Comparison of ENCODE assay signal across 11 mouse cellular contexts in the genomic region with DNA sequence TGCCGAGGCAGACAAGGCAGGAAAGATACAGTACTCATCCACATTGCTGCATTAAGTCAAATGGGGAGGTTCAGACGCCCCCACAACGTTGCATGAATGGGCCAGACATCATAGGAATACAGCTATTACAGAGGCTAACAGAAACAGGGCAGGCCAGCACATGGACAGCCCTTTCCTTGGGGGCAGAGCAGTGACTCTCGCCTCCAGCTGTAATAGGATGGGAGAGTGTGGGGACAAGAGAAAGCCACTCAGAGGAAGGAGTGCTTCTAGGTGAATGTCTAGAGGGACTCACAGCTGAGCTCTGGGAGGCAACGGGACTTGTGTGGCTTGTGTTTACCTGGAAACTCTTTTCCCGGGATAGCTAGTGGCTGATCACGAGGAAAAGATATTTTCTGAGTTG.
DNase-seq lines count a peak whose midpoint lies in the region; ATAC-seq and TF ChIP-seq lines count a peak whose summit lies in the region.
"Had no signal": no experiment of that assay in that cellular context is flagged by ENCODE, and none has a peak within 500 bp of the region (broad histone marks: within the 10 kb centered on the region; RNA-seq: fewer than 3 reads in every experiment).

No protein-coding gene starts in this region.

- 0 out of 2 replicates have a peak overlapping the region, but pooled peaks have one; percentile 25 for H3K9ac ChIP-seq in embryonic facial prominence, embryonic 14.5 days (ENCODE audit: low read depth, low read length)
- H3K9ac ChIP-seq in hindbrain, embryonic 11.5 days (ENCODE audit: low read depth, low read length) = no peak overlapping the region
- H3K9ac ChIP-seq in midbrain, embryonic 16.5 days (ENCODE audit: low read depth, low read length) = no peak overlapping the region
- H3K9ac ChIP-seq: neural tube, embryonic 12.5 days had no signal

- intact Hi-C loops in gastrocnemius, postnatal 14 days (cut with DNase I; ENCODE audit: low total_unique reads) = no loop called here

- TF ChIP-seq CTCF in layer of hippocampus, adult 2 months (conservative IDR thresholded peaks at IDR 0.05) = no peak

- H3K36me3 ChIP-seq in embryonic facial prominence, embryonic 14.5 days (ENCODE audit: control insufficient read depth, insufficient read depth, low read length) = no peaks in the 10 kb centered on the region
- no peaks in the 10 kb centered on the region for H3K36me3 ChIP-seq in hindbrain, embryonic 11.5 days (ENCODE audit: control insufficient read depth, insufficient read depth, low read length)
- H3K36me3 ChIP-seq in midbrain, embryonic 16.5 days (ENCODE audit: control insufficient read depth, insufficient read depth, low read length) = no peaks in the 10 kb centered on the region
- H3K36me3 ChIP-seq: neural tube, embryonic 12.5 days had no signal

- peak overlapping the region; percentile 57; the same call in 1 of the 2 replicates for H3K27ac ChIP-seq in layer of hippocampus, adult 2 months
- H3K27ac ChIP-seq in embryonic facial prominence, embryonic 14.5 days (replicated peaks; ENCODE audit: low read depth, low read length) = peak overlapping the region; percentile 53; the same call in 1 of the 2 replicates
- H3K27ac ChIP-seq in hindbrain, embryonic 11.5 days (ENCODE audit: low read depth, low read length) = peak overlapping the region; percentile 0; the same call in 1 of the 2 replicates
- peak overlapping the region; percentile 74 for H3K27ac ChIP-seq in midbrain, embryonic 16.5 days (ENCODE audit: low read length)
- H3K27ac ChIP-seq: neural tube, embryonic 12.5 days had no signal

- no peak overlapping the region for H3K4me3 ChIP-seq in layer of hippocampus, adult 2 months
- no peak overlapping the region for H3K4me3 ChIP-seq in embryonic facial prominence, embryonic 14.5 days (ENCODE audit: low read depth, low read length)
- H3K4me3 ChIP-seq in hindbrain, embryonic 11.5 days (ENCODE audit: low read depth, low read length) = no peak overlapping the region
- H3K4me3 ChIP-seq in midbrain, embryonic 16.5 days (ENCODE audit: low read depth, low read length) = no peak overlapping the region
- H3K4me3 ChIP-seq: neural tube, embryonic 12.5 days had no signal

- H3K9me3 ChIP-seq in embryonic facial prominence, embryonic 14.5 days (ENCODE audit: control insufficient read depth, low read length) = no peaks in the 10 kb centered on the region
- no peaks in the 10 kb centered on the region for H3K9me3 ChIP-seq in hindbrain, embryonic 11.5 days (ENCODE audit: control insufficient read depth, low read length)
- no peaks in the 10 kb centered on the region for H3K9me3 ChIP-seq in midbrain, embryonic 16.5 days (replicated peaks; ENCODE audit: control insufficient read depth, low read length, poor library complexity, severe bottlenecking)
- H3K9me3 ChIP-seq: neural tube, embryonic 12.5 days had no signal

- peaks cover 9% of the 10 kb centered on the region for H3K4me1 ChIP-seq in embryonic facial prominence, embryonic 14.5 days (ENCODE audit: control insufficient read depth, insufficient read depth, low read length)
- H3K4me1 ChIP-seq in hindbrain, embryonic 11.5 days (replicated peaks; ENCODE audit: control insufficient read depth, insufficient read depth, low read length) = no peaks in the 10 kb centered on the region
- peaks cover 11% of the 10 kb centered on the region for H3K4me1 ChIP-seq in midbrain, embryonic 16.5 days (ENCODE audit: control insufficient read depth, insufficient read depth, low read length)

- WGBS in embryonic facial prominence, embryonic 14.5 days = 33% methylated on average over 7 of the region's 7 CpGs
- 62% methylated on average over 7 of the region's 7 CpGs for WGBS in hindbrain, embryonic 11.5 days
- whole genome bisulfite sequencing in midbrain, embryonic 16.5 days = 52% methylated on average over 7 of the region's 7 CpGs

- H3K4me2 ChIP-seq in embryonic facial prominence, embryonic 14.5 days (ENCODE audit: low read depth, low read length) = no peak overlapping the region
- H3K4me2 ChIP-seq in hindbrain, embryonic 11.5 days (replicated peaks; ENCODE audit: low read depth, low read length) = no peak overlapping the region
- H3K4me2 ChIP-seq in midbrain, embryonic 16.5 days (ENCODE audit: low read length) = no peak overlapping the region
- H3K4me2 ChIP-seq: neural tube, embryonic 12.5 days had no signal

- no peaks in the 10 kb centered on the region for H3K27me3 ChIP-seq in embryonic facial prominence, embryonic 14.5 days (replicated peaks; ENCODE audit: control insufficient read depth, insufficient read depth, low read length)
- no peaks in the 10 kb centered on the region for H3K27me3 ChIP-seq in hindbrain, embryonic 11.5 days (ENCODE audit: control insufficient read depth, insufficient read depth, low read length)
- no peaks in the 10 kb centered on the region for H3K27me3 ChIP-seq in midbrain, embryonic 16.5 days (ENCODE audit: control insufficient read depth, insufficient read depth, low read depth, low read length)
- H3K27me3 ChIP-seq: neural tube, embryonic 12.5 days had no signal

- peak; percentile 51; the same call in 1 of the 2 replicates for ATAC-seq in embryonic facial prominence, embryonic 14.5 days (ENCODE audit: low read depth)
- no peak for ATAC-seq in hindbrain, embryonic 11.5 days (ENCODE audit: low FRiP score)
- ATAC-seq in midbrain, embryonic 16.5 days = no peak

- DNase-seq in layer of hippocampus, adult 2 months (ENCODE audit: low spot score in 2 of 2) = no peak
- DNase-seq in layer of hippocampus, adult 9-11 months = no peak
- DNase-seq in embryonic facial prominence, embryonic 14.5 days (ENCODE audit: low spot score) = no peak
- DNase-seq in hindbrain, embryonic 11.5 days (ENCODE audit: low spot score) = no peak
- DNase-seq in right cerebral cortex, postnatal 14 days = no peak
- DNase-seq in gastrocnemius, postnatal 14 days = no peak
- no peak for DNase-seq in layer of hippocampus, postnatal 10 days (ENCODE audit: low spot score in 2 of 2)
- DNase-seq: gastrocnemius, postnatal 36 days; lung, postnatal 14 days had no signal

Comparison
In these comparisons a context has a peak if more than half of its experiments do, and no peak if none do; other contexts are left out.
1. H3K27ac ChIP-seq: peak in every context shown above with its lines; median percentile 74 in midbrain, embryonic 16.5 days; 57 in layer of hippocampus, adult 2 months; 53 in embryonic facial prominence, embryonic 14.5 days; 0 in hindbrain, embryonic 11.5 days.